Mouse (Mus musculus): ENCODE measurements around the gene P2ry6.

- TF ChIP-seq CTCF (IDR thresholded peaks at IDR 0.05; ENCODE audit: control insufficient read depth, insufficient read depth, insufficient read length) (no peak), MYOD1 (IDR thresholded peaks at IDR 0.05; ENCODE audit: control insufficient read depth, insufficient read length, low read depth) (no peak), MAX (IDR thresholded peaks at IDR 0.05) (no peak), CEBPB (IDR thresholded peaks at IDR 0.05; ENCODE audit: low read depth) (no peak), USF1 (IDR thresholded peaks at IDR 0.05; ENCODE audit: low read depth) (no peak), MYOG (IDR thresholded peaks at IDR 0.05; ENCODE audit: control insufficient read depth, extremely low read depth, insufficient read length) (no peak)
These were observed 18.7 kb upstream of the P2ry6 start for GRCm38 (mm10) chr7:100993166-100993565.
